Mouse (Mus musculus) cerebellum, postnatal 36 days (tissue): ENCODE data around the gene Git2.
A peak's percentile ranks its signal among the peaks of the same experiment; 100 is the strongest.

Experiments
- DNase-seq, 2 experiments: peaks; one replicate each; pipeline ENCODE4 v3.0.0; 2021 to 2022; ENCODE audit warnings: mixed read lengths in 2 of 2

The Git2 gene

DNA sequence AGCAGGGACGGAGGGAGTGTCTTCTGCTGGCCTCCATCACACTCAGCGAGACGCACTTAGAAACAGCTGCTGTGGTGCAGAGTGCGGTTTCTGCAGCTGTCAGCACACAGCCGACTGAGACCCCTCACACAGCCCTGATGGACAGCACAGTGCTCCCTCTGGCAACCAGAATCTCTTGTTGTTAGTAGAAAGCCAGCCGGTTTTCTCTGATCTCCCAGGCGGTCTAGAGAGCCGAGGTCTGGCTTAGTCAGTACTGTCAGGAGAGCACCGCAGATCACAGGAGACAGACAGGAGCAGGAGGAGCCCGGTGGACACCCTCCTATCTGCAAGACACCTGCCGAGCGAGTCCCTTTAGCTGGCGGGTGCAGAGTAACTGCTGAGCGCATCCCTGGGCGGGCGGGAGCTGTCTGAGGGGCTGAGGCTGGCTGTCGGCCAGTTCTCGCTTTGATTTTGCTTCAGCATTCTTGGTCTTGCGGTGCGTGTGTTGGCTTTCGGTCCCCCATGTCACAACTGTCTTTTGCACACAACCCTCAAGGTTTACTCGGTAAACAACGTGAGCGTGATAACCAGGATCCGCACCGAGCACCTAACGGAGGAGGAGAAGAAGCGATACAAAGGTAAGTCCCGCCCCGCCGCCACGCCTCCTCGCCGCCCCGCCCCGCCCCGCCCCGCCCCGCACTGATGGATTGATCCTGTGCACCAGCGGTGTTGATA lies 21.1 kb upstream of the Git2 start:
- DNase-seq, result peak in 1 of 2 experiments; percentile 44

DNA sequence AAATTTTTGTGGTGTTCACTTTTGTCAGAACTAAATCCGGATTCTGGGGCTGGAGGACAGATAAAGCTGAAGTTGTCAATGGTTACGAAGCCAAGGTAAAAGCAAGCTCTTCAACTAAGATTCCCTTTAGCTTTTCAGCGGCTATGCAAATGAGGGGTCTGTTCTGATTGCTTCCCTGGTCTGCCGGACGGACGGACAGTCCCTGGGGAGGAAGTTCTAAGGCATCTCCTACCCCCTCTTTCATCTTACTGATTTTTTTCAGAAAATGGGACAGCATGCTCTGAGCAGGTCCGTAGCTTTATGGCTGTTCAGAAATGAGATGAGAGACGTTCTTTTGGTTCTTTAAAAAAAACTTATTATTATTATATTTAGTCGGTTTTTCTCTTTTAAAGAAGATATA lies 20.3 kb upstream of the Git2 start:
- DNase-seq, result no peak

DNA sequence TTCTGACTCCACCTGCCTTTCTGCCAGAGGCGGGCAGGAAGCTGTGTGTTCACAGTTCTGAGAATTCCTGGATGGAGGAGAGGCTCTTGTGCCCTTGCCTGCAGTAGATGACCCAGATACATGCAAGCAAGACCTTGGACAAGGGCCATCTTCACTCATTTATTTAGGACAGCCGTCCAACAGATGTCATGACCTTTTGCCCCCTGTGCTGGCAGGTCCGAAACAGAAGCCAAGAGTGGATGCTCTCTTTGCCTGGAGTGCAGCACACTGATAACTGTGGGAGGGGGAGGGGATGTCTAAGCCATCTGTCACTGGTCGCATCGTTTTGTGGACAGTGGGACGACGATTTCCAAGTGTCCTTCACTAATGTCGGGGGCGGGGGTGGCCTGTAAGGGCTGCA lies 19.9 kb upstream of the Git2 start:
- peak; percentile 40 to 47 for DNase-seq

DNA sequence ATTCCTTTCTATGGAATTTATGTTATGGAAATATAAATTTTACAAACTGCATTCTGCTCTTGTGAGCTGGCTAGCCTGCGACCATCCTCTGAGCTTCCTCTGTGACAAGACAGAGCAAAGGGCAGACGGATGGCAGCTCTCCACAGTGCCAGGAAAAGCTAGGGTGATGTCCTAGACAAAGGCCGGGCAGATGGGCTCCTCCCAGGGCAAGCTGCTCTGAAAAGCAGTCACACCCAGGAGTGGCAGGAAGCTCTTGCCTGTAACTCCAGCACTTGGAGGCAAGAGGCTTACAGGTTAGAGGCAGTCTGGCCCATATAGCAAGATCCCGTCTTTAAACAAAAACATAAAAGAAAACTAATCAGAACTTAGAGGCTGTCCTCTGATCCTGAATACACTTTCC lies 19.3 kb upstream of the Git2 start:
- DNase-seq, result peak; percentile 68 to 69

DNA sequence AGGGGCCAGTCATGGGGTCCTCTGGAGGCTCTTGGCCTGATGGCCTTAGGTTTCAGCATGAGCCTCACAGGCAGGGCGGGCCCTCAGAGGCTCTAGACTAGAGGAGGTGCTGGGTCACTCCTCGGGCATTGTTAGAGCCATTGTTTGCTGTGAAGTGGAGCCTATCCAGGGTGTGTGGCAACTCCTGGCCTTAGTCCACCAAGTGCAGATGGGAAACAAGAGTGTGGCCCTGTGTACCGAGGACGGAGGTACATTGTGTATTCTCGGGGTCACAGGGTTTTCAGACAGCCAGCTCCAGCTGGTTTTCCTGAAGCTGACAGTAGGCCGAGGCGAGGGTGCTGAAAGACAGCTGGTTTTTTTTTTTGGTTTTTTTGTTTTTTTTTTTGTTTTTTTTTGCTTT lies 18.0 kb upstream of the Git2 start:
- peak; percentile 36 to 54 for DNase-seq

DNA sequence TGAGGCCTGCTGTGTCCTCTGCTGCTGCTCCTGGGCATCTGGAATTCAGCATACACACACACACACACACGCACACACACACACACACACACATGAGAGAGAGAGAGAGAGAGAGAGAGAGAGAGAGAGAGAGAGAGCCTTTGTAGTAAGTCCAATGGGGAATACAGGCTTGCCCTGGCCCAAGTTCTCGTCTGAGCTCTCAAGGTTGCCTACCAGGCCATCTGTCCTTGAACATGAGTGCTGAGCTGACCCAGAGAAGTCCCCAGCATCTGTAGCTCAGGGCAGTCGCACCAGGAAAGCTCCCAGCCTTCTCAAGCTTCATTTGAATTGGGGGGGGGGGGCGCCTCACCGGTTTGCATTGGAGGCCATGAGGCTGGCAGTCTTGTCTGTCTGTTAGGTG lies 9.9 kb upstream of the Git2 start:
- DNase-seq, result no peak

DNA sequence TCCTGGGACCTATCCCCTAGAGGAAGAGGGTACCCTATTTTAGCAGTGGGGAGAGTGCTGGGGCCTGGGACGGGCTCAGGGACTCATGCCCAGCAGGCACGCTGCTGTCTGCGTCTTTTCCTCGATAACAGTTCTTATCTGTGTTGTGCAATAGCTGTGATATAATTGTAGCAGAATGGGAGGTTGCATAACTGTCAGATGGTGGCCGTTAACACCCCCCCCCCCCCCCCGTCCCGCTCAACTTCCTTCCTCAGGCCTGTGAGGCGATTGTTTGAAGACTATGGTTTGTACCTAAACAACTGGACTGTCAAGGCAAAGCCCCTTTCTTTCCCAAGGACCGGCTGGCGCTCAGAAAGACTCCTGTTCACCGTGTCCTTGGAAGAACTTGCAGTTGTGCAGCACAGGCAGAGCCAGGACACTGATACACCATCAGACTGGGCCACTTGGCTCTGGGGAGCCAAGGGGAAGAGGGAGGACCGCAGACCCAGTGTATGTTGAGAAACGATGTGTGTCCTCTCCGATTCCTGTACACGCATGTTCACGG lies 9.4 kb upstream of the Git2 start:
- DNase-seq, result no peak

DNA sequence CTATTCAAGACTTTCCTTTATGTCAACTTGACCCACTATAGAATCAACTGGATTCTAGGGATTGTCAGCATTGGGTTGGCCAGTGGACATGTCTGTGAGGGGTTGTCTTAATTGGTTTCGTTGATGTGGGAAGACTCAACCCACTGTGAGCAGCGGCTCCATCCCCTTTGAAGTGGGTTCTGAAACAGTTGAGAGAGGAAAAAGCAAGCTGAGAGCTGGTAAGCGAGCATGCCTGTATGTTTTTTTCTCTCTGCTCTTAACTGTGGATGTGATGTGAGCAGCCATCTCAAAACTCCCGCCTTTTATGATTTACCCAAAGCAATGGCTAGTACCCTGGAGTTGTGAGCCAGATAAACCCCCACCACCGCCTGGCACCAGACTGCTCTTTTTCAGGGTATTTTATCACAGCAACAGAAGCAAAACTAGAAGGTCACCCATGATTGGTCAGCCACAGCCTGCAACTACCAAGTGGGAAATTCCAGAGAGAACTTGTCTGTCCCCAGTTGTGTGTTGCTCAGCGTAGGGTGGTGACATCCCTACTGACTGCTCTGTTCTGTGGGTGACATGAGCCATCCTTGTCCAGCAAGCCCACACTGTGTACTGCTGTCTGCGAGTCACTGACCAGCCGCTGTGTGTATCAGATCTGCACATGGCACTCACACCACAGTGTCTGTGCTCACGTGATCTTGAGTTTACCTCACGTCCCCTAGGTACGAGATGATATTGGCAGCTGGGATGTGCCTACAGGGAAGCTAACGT lies 8.3 kb upstream of the Git2 start:
- DNase-seq, result no peak

DNA sequence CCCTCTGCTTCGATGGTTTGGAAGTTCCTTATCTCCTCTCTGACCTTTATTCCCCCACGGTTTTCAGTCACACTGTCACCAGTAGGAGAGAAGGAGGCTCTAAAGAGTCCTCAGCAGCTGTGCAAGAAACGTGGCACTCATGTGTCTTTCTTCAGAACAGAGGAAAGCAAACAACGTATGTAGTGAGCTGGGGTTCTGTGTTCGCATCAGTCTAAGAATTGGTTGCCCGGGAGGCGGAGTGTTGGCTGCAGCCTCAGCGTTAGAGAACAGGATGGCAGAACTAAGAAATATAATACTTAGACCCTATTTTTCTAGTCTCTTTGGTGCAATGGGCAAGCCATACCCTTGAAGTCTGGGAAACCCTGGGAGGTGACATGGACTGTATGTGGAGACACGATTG lies 7.7 kb upstream of the Git2 start:
- DNase-seq, result no peak

DNA sequence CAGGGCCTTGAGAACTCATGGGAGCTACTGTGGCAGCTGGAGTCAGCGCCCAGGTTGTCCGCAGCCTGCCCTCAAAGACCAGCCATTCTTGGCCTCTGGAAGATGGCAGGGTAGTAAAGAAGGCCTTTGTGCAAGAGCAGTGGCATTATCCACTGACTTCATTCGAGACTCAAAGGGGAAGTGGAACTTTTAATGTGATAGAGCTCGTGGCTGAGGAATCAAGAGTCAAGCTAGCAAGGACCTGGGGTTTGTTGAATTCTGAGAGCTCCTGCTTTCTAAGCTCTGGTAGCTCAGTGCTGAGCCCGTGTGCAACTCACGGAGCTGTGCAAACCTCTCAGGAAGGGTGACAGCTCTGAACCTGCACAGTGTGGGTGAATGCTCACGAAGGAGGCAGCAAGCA lies 5.6 kb upstream of the Git2 start:
- no peak for DNase-seq

DNA sequence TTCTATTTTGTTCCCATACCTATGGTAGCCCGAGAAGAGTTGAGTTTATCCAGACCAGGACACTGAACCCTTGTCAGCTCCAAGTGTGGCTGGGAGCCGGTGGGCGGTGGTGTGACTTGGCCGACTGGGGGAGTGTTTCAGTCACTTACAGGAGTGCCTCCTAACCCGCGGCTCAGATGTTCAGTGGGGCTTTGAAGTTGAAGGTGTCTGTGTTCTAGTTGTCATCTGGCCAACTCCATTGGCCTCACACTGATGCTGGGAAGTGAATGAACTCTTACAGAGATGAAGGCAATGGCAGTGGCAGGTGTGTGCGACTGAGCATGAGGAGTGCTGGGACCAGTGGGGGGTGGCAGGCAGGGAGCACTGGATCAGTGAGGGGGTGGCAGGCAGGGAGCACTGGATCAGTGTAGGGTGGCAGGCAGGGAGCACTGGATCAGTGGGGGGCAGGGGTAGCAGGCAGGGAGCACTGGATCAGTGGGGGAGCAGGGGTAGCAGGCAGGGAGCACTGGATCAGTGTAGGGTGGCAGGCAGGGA lies 4.7 kb upstream of the Git2 start:
- DNase-seq, result no peak

DNA sequence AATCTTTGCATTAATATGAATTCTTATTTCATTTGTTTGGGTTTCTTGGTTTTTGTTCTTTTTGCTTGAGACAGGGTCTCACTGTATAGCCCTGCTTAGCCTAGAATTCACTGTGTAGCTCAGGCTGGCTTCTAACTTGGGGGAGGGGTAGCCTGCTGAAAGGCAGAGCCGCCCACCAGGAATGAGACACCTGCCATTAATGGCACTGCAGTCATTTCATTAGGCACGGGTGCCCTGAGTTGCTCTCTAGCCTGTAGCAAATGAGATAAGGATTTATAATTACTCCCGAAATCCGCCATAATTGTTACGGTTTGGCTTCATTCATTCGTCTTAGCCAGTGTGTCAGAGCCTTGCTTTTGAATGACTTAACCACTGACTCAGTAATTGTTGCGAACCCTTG lies 857 bp upstream of the Git2 start:
- DNase-seq, result peak in 1 of 2 experiments; percentile 2

DNA sequence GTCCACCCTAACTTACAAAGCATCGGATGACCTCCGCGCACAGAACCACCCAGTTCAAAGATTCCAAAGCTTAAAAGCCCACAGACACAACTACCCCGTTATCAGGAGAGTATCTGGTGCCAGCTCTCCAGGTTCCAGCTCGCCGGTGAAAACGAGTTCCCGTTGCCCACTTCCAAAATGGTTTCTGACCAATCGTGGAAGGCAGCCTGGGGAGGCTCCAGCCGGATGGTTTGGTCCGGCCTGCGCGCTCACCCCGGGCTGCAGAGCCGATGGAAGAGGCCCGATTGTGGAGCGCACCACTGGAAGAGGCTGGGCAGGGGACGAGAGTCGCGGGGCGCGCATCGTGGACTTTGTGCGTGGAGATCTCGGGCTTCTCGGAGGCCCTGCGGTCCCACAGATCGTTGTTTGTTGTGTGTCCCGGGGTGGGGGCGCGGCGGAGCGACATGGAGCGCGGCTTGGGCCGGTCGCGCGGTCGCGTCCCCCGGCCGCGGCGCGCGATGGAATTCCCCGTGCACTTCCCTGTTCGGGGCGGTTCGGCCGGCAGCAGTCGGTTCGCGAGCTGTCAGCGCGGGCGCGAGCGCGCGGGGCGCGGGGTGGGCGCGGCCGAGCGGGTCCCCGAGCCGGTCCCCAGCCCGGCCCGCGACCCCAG lies 790 bp downstream of the Git2 start, which contains the start of gene Ankrd13a:
Gene Ankrd13a, plus strand, starts transcription at position 275 of the 649 bp plus-strand sequence.
- peak; percentile 91 to 92 for DNase-seq

DNA sequence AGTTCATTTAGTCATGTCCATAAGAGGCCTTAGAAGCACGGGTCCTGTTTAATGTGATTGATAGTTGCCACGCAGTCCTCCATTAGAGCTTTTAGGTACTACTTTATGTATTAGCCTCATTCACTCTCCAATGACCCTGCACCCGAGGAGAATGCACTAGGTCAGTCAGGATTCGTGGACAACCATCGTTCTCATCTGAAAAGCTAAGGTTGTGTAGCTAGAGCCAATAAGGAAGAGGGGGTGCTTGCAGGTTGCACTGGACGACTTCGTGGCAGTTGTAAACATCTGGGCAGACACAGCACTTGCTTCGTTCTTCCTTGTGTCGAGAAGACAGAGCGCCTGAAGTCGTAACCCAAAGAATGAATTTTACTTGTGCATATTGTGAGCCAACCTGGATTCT lies 1.5 kb downstream of the Git2 start:
- DNase-seq, result peak; percentile 11 to 47

DNA sequence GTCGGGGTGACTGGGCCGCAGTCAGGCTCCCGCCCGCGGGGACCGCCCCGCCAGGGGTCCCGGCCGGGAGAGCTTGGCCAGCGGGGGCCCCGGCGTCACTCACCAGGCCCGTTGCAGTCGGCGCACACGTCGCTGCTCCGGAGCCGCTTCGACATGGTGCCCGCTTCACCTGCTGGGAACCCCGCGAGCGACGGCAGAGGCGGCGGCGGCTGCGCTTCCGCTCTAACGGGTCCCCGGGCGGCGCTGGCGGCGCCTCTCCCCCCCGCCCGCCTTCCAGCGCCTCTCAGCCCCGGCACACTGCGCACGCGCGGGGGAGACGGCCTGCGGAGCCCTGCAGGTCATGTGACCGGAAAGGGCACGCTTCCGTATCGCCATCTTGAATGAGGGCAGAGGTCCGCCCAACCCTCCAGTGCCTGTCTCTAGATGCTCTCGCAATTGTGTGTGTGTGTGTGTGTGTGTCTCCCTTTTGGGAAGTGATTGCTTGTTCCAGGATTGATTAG lies 2.1 kb downstream of the Git2 start:
- DNase-seq, result peak; percentile 96 to 99

DNA sequence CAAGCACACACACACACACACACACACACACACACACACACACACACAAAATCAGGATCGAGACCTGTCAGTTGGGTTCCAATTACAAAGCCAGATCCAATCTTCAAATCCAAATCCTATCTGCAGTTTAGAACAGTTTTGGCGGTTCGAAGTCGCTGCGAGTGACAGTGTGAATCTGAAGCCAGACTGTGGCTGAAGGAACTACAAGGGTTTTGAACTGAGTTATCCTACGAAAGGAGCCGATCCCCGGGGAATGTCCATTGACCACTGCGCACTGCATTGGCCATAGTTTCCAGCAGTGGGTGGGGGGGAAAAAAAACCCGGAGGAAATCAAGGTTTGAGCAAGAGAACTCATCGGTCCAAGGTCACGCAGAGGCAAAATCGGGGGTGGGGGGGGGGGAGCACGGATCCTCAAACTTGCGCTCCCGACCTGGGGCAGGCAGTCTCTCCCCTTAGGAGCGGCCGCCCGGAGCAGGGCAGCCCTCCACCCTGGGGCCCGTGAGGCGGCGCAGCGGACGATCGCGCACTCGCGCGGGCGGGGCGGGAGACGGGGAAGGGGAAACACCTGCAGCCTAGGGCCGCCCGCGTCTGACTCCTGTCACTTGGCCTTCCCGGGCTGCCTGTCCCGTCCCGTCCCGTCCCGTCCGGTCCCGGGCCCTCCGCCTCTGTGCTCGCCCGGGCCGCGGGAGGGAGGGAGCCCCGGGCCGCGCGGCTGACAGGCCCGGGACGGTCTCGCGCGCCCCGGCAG lies 2.7 kb downstream of the Git2 start:
- DNase-seq, result peak in 1 of 2 experiments; percentile 67

DNA sequence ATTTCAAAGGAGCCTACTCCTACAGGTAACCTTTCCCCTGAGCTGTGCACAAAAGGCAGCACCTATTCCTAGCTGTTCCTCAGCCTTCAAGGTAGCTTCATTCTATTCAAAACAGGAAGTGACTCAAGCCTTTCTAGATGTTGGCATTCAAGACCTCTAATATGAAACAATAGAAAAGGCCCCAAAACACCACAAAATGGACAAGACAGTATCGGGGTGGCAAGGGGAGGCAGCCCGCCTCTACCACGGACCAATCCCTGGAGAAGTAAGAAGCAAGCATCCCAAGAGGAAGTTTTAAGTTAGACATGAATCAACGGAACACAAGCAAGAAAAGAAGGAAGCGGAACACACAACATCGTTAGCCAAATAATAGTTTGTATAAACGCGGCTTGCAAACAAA lies 3.5 kb downstream of the Git2 start:
- no peak for DNase-seq

DNA sequence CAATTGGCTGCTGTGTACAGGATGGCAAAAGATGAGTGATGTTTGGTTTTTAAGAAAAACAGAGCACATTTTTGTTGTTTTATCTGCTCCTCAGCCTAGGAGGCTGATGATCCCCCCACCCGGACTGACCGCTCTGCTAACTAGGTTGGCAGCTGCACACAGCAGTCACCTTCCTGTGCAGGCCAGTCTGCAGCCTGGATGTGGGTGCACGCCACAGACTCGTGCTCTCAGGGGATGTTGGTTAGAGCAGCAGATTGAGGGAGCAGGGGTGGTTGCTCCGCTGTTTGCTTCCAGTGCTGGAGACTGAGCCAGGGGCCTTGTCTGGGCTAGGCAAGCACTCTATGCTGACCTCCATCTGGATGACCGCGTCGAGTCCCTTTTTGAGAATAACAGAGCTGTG lies 5.5 kb downstream of the Git2 start:
- DNase-seq, result no peak

DNA sequence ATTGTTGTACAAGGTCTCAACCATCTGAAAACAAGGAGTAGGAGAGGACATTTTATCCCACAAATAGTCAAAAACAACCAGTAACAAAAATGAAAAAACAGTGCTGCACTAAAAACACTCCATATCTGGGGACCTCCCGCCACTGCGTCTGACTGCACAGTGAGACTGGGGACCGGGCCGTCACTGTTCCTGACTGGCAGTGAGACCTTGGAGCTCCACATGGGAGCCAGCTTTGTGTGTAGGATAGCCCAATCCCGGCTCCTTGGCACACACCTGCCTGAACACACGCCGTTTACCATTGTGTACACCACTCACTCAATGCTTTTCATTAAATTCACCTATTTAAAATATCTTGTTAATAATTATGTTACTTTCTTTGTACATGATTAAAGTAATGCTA lies 8.1 kb downstream of the Git2 start:
- DNase-seq, result peak in 1 of 2 experiments; percentile 18

DNA sequence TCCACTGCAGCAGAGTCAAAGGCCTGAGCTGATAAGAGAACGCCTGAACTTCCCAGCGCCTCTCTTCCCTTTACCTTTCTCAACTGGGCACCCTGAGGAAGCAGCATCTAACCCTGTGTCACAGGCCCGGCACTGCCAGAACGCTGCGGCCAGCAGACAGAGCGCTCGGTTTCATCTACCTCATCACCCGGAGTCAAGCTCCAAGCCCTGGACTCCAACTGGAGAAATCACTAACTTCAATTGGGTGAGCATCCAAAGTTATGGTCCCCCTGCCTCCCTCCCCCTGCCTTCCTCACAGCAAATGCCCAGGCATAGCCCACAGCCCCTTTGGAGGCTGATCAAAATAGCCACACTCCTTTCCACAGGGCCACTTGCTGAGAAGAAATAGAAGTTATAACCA lies 8.6 kb downstream of the Git2 start:
- DNase-seq, result peak; percentile 41 to 46

DNA sequence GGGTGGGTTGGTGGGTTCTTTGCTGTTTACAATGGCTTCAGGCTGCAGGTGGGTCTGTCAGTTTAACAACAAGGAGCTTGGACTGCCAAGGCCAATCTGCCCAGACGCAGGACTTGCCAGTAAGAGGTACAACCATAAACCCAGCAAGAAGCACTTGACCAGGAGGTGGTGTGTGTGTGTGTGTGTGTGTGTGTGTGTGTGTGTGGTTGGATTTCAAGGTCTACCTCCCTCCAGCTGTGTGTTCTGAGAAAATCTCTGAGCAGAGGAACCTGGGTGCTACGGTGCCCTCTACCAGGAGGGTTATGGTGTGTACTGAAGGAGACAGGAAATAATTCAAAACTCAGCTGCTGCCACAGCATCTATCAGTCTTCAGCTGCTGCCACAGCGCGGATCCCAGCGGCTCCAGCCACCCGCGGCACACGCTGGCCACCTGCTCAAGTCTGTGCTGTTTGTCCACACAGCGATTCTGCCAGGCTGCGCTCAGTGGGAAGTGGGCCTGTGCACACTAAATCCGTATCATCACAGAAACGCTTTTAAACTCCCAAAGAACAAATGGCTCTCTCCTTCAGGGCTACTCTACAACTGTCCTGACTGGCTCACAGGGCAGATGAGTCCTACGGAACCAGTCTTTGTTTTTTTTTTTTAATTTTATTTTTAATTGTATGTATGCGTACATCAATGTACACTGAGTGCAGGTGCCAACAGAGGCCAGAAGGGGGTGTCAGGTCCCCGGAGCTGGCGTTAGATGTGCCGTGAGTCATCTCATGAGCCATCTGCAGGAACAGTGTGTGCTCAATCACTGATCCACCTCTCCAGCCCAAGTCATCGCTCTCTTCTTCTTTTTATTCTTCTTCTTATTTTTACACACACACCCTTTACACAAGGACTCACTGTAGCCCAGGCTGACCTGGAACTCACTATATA lies 10.2 kb downstream of the Git2 start:
- peak; percentile 83 to 84 for DNase-seq
